Mouse (Mus musculus) right cerebral cortex, adult 18-20 months (tissue): Measurements from ENCODE around the gene Lurap1.

Experiments
- DNase-seq: peaks from one replicate; pipeline ENCODE4 v3.0.0; 2022; ENCODE audit warnings: mixed read lengths

Lurap1 gene

DNA sequence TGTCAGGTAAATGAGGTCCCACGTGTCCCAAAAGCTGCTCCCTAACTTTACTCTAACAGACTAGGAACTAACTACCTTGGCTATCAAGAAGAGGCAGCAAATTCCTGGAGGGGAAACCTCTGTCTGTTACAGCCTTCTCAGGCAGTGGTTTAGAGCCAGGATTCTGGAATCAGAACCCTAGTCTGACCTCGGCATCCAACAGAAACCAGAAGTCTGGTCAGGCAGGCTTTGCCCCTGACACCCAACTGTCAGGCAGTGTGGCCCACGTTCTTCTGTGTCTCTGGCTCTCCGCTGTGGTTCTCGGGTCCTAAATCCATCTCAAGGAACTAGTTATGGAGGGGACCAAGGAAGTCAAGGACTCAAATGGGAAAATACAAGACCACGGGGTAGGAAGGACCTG is at the start of gene Lurap1:
Gene Lurap1 (minus strand): TSS at position 101 of the 400 bp plus-strand sequence.
- DNase-seq = no peak

GRCm38 (mm10) chr4:116198422-116198821 is 47.3 kb upstream of the Lurap1 start:
- no peak for DNase-seq

- DNase-seq = no peak
Measured at GRCm38 (mm10) chr4:116193583-116194383, 42.6 kb upstream of the Lurap1 start.

DNA sequence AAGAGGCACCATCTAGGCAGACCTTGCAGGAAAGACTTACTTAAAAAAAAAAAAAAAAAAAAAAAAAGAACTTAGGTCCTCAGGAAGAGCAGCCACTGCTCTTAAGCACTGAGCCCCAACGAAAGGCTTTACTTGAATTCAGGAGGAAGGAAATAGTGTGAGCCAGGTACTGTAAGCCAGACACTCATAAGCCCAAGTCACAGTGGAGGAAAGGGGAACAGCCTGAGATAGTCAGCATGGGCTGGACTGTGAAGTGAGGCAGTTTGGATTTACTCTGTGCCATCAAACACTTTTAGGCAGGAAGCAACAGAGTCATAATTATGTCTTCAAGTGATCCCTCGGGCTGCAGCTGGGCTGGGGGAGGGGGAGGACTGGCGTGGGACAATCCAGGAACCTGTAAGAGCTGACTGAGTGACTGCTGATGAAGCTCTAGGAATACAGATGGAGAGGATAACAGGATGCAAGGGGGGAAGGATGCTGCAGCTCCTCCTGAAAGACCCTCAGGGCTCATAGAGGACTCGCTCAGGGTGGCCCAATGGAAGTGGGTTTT is 41.2 kb upstream of the Lurap1 start:
- no peak for DNase-seq

GRCm38 (mm10) chr4:116185083-116185482 is 33.9 kb upstream of the Lurap1 start:
- DNase-seq = no peak

DNA sequence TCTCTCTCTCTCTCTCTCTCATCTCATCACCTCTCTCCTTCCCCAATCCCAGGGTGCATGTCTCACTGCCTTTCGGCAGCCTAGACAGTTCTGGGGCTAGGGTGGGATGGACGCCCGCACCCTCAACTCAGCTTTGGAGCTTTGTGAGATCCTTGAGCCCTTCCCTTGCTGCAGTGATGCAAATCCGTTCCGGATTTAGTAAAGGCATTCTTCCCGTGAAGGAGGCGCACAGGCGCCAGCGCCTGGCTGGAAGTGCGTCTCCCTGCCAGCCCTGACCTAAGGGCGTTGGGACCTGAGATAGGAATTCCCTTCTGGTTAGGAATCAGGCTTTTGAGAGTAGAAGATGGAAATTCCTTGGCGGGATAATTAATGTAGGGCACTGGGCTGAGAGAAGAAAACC is 31.6 kb upstream of the Lurap1 start:
- no peak for DNase-seq

DNA sequence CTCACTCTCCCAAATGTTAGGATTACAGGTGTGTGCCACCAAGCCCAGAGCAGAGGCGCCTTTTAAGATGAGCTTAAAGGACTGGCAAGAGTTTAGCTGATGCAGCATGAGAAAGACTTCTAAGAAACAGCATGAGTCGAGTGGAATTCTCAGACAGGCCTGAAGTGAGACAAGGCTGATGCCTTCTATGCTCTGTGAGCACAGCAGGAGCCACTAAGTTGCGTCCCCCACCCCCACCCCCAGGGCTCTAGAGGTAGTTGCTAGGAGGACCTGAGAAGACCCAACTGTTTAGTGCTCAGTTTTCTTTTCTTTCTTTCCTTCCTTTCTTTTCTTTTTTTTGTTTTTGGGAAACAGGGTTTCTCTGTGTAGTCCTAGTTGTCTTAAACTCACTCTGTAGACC is 30.9 kb upstream of the Lurap1 start:
- no peak for DNase-seq

DNA sequence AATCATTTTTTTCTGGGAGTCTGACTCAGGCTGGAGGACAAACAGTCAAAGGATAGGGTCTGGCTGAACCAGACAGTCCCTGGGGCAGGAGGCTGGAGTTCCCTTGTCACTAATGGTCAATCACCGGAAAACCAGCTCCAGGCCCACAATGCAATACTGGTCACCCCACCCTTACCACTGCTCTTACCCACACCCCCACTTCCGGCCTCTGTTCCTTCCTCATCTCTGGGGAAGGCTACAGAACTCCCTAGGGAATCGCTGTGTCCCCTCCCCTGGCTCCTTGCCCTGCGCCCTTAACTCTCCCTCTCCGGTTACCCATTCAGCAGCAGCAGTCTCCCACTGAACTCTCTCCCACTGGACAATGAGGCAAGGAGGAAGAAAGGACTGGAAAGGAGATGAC is 26.0 kb upstream of the Lurap1 start:
- DNase-seq = no peak

DNA sequence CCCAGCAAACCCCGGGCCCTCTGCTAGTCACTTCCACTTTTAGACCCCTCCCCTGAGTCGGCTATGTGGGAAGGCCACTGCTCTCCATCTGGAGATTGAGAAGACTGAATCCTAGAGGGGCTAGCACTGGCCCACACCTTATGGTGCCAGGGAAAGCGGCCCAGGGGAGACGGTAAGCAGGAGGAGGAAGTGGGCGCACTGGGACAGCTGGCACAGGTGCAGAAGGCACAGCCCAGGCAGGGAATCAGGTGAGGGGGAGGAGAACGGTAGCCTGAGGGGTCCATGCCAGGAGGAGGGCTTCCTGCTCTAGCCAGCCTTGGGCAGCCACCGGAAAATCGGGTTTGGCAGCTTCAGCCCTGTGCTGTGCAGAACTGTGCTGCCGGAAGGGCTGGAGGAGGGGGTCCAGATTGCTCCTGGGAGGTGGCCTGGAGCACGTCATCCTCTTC is 25.4 kb upstream of the Lurap1 start:
- DNase-seq = peak; percentile 71

GRCm38 (mm10) chr4:116175711-116176542 is 24.8 kb upstream of the Lurap1 start:
- peak; percentile 58 for DNase-seq

DNA sequence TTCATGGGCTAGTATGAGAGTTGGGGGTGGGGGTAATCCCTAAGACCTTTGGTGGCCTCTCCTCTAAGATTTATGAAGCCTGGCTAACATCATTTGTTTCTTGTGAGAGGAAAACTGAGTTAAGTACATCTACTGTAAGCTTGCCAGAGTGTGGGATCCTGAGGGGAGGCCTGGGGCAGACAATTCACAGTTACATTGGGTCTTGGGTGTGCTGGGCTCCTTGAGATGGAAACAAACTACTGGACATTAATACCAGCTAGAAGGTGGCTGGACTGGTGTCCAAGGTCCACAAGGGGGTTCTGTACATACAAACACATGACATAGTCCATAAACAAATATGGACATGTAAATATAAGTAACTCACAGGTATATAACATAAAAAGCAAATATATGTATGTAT is 24.0 kb upstream of the Lurap1 start:
- DNase-seq = no peak

DNA sequence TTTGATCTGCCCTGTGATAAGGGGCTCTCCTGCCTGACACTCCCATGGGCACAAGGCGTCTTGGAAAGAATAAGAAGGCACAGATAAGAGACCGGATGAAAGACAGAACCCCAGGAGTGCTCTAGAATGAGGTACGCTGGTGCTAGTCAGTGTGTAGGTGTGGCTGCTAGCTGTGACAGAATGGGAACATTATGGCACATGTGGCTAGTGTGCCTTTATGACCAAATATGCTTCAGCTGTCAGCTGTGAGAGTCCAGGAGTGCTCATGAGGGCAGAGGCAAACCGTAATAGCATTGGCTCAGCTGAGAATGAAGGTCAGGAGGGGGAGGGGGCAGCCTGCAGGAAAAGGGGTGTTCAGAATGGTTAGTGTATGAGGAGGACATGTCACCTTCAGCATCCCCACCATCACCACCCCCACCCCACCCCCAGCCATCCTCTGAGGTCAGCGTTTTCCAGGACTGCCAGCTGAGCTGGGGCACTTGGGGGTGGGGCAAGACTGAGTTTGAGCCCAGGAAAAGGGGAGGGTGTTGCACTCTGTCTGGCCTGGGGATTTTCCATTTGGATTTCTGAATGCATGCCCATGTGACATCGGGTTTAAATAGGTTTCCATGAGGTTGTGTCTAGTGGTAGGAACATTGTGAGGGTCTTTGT is 23.5 kb upstream of the Lurap1 start:
- DNase-seq = no peak

DNA sequence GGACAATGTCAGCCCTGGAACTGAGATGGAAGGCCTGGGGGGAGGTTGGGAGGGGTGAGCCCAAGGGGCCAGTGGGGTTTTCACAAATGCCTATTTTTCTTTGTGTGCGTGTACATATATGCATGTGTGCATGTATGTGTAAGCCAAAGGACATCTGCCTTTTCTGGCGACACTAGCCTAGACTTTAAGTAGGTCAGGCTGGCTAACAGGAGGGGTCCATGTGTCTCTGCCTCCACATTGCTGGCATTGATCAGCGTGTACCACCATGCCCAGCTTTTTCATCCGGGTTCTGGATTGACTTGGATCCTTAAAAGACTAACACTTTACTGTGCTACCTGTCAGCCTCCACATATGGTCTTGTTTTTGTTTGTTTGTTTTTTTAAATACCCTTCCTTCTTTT is 22.6 kb upstream of the Lurap1 start:
- DNase-seq = no peak

GRCm38 (mm10) chr4:116173072-116173471 is 21.9 kb upstream of the Lurap1 start, which contains the start of the genes 1700042G07Rik and Gm49337:
Gene 1700042G07Rik, plus strand, starts transcription at chr4:116173372.
Gene Gm49337, plus strand, starts transcription at chr4:116173384.
- no peak for DNase-seq

DNA sequence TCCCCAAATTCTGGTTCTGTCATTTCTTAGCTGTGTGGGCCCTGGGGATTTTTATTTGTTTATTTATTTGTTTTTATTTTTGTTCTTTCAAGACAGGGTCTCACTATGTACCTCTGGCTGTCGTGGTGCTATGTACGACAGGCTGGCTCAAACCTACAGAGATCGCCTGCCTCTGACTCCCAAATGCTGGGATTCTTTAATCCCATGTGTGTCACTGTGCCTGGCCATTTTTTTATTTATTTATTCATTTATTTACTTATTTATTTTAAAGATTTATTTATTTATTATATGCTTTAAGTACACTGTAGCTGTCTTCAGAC is 18.2 kb upstream of the Lurap1 start:
- no peak for DNase-seq

DNA sequence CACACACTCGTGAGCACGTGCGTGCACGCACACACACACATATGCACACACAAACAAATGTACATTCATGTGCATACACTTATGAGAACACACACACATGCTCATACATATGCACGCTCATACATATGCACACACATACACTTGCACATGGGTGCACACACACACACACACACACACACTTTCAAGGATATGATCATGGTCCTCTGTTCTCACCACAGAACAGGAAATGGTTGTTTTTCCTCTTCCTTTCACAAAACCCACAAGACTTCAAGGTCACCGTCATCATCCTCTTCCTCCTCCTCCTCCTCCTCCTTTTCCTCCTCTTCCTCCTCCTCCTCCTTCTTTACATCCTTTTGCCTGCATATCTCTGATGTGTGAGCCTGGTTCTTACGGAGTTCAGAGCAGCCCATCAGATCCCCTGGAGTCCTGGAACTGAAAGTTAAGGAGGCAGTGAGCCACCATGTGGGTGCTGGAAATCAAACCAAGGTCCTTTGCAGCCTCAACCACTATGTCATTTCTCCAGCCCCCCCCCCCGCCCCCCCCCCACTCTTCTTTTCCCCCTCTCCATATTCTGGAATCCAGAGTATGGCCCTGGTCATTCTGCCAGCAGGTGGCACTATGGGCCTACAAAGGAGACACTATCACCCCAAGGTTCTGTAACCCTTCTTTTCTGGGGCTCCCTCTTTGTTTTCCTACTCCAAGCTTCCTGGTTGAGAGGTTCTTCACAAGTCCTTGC is 17.6 kb upstream of the Lurap1 start:
- peak; percentile 70 for DNase-seq

- DNase-seq = no peak
Measured at GRCm38 (mm10) chr4:116167404-116167803, 16.3 kb upstream of the Lurap1 start, which contains the start of gene Tspan1. Gene Tspan1, minus strand, starts transcription at chr4:116167601.

GRCm38 (mm10) chr4:116165708-116166407 is 14.7 kb upstream of the Lurap1 start:
- DNase-seq = no peak

DNA sequence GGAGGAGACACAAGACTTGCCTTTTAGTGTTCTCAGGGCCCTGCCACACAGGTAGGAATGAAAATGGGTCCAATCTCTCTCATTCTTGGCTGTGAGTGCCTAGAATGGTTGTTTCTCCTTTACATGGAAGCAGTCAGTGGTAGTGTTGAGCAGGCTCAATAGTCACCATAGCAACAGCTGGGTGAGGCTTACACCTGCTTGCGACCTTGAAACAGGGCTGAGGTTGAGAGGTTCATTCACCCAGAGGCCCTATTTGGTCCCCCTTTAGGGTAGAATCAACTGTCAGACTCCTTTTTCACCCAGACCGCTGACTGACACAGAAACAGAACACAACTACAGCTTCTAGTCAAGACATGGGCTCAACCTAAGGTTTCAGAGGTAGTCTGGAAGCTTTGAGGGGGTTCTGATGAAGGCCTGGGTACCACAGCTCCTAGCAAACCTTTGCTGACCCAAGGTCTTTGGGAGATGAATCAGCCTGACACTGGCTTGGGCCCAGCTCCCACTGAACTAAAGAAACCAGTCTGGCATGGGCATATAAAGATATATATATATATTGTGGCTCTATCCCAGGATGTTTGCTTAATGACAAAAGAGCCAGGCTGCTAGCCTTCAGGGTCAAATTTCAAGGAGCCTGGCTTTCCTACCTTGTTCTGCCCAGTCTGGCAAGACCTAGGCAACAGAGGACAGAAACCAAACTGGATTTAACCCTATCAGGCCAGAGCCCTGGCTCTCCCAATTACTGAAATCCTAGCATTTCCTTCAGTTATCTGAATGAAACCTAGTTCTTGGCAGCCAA is 13.8 kb upstream of the Lurap1 start:
- no peak for DNase-seq

DNA sequence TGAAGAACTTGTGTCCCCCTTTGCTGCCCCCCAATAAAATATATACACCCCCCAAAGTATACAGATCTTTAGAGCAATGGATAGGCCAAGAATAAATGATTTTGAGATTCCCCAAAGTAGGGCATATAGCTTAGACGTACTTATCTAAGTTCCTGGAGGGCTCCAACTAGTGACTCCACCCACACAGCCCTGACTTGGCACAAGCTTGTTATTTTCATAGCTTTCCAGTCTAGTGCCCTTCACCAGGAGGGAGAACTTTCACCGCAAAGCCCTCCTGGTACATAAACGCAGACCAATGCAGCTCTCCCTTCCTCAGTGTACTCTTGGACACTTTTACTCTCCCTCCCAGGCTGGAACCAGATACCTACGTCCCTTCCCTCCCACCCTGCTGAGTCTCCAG is 11.0 kb upstream of the Lurap1 start:
- DNase-seq = no peak

DNA sequence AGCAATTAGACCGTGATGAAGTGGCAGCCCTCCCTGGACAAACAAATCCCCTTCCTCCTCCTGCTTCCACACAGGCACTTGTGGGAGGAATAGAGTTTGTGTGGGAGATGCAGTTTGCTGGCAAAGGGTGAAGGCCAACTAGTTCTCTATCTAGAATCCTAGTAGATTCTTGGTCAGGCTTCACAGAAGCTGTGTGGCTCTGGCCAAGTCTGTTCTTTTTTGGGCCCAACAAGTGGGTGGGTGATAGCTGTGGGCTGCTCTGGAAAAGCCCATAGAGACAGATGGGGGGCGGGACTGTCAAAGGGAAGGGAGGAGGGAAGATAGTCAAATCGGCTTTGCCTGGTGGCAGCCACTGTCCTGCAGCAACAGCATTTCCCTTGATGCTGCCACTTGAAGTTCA is 9.6 kb upstream of the Lurap1 start:
- peak; percentile 90 for DNase-seq
